Mouse (Mus musculus) liver, adult 2 months (tissue): ENCODE data around the gene Traf7.

ENCODE experiments used
- CTCF ChIP-seq: fragments of 200-500 bp; IDR thresholded peaks from 2 replicates; pipeline ENCODE4 v1.5.1; 2011; ENCODE audit warnings: low read depth, low read length, control low read depth
- POLR2A ChIP-seq: fragments of 200-500 bp; IDR thresholded peaks from 2 replicates; pipeline ENCODE4 v1.6.1; 2011; ENCODE audit warnings: low read length, control low read depth; ENCODE audit not compliant: insufficient read depth; ENCODE audit errors: extremely low read depth

GRCm38 (mm10) chr17:24549618-24550415 is 22.1 kb upstream of the Traf7 start, which contains the start of gene Pkd1:
- no peak for TF ChIP-seq CTCF
- TF ChIP-seq POLR2A = peak; percentile 98
